Mouse (Mus musculus): ENCODE data around the gene Ddx20. TPM values are rescaled to one million over a fixed set of nuclear protein-coding genes. Genes with fewer than 3 reads are reported as not detected.

Ddx20 gene
- total and polyA plus RNA-seq, 2 experiments from 2014 or later, result 12.6 to 15.1 TPM

DNA sequence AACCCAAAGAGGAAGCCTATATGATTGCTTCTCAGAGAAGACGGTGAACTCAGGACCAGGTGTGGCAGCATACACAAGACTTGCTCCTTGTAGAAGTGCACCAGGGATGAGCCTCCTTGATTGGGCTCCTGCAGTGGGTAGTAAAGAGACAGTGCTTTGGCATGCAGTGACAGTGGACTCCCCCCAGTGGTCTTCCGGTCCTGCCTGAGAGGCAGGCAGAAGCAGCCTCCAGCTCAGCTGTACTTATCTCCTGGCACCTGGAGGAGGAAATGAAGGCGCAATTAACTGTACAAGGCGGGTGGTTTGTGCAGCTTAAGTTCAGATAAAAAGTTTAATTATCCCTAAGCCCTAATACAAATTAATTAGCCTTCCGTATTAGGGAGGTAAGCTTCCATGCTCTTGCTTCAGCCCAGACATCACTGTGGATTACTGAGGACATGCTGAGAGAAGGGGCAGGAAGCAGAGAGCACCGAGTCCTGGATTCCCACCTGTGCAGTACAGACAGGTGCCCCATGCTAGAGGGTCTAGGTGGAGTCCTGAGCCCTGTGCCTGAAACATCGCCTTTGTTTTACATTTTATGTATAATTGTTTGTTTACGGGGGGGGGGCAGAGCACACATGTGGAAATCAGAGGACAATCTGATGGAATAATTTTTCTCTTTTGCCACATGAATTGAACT, 38.3 kb downstream of the Ddx20 start:
- no peak overlapping the region for H3K27ac ChIP-seq (ENCODE audit: low read depth)
- H3K4me2 ChIP-seq (ENCODE audit: low read depth, low read length), result no peak overlapping the region

DNA sequence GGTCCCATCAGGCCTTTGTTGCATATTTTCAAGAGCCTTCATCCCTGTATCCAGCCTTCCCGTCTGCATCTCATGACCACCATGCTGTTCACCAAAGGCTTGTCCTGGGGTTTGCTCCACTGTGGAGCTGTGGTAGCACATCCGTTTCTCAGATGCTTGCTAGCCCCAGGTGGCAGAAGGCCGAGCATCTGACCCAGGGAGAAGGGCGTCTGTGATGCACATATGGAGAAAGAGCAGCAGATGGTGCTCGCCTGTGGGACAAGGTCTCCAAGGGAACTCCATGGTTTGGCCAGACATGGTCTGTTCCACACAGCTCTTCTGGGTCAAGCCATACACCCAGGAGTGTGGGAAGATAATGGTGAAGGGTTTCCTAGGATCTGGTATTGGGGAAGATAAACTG, 43.8 kb downstream of the Ddx20 start:
- H3K27ac ChIP-seq (ENCODE audit: low read depth), result no peak overlapping the region
- no peak overlapping the region for H3K4me3 ChIP-seq (ENCODE audit: low read depth, low read length)
- ATAC-seq (ENCODE audit: insufficient read depth, low read depth), result no peak
- no peak overlapping the region for H3K4me2 ChIP-seq (ENCODE audit: low read depth, low read length)
- no peaks in the 10 kb centered on the region for H3K27me3 ChIP-seq (ENCODE audit: control insufficient read depth, insufficient read depth, low read length)
- no peaks in the 10 kb centered on the region for H3K36me3 ChIP-seq (replicated peaks; ENCODE audit: control insufficient read depth, insufficient read depth, low read length)
- no peak for TF ChIP-seq CTCF (IDR thresholded peaks at IDR 0.05; ENCODE audit: low read depth)
- no peak for TF ChIP-seq EP300 (IDR thresholded peaks at IDR 0.05; ENCODE audit: low read depth)
- WGBS, result 73% methylated on average over 5 of the region's 5 CpGs
- H3K9me3 ChIP-seq (replicated peaks; ENCODE audit: control insufficient read depth, low read length), result no peaks in the 10 kb centered on the region
- DNase-seq (ENCODE audit: low spot score), result no peak
- no peak overlapping the region for H3K9ac ChIP-seq (replicated peaks; ENCODE audit: low read depth, low read length)
- no peaks in the 10 kb centered on the region for H3K4me1 ChIP-seq (ENCODE audit: control insufficient read depth, insufficient read depth)

More for the DNA sequence above, 38.3 kb downstream of the Ddx20 start:
- Histone ChIP-seq H3K9ac (replicated peaks; ENCODE audit: low read depth, low read length) (no peak overlapping the region), H3K36me3 (replicated peaks; ENCODE audit: control insufficient read depth, insufficient read depth, low read length) (no peaks in the 10 kb centered on the region), H3K4me3 (ENCODE audit: low read depth, low read length) (no peak overlapping the region), H3K9me3 (replicated peaks; ENCODE audit: control insufficient read depth, low read length) (no peaks in the 10 kb centered on the region), H3K4me1 (ENCODE audit: control insufficient read depth, insufficient read depth) (no peaks in the 10 kb centered on the region), H3K27me3 (ENCODE audit: control insufficient read depth, insufficient read depth, low read length) (no peaks in the 10 kb centered on the region)
- TF ChIP-seq CTCF (IDR thresholded peaks at IDR 0.05; ENCODE audit: low read depth) (no peak), EP300 (IDR thresholded peaks at IDR 0.05; ENCODE audit: low read depth) (no peak)
- ATAC-seq (ENCODE audit: insufficient read depth, low read depth) (no peak), DNase-seq (ENCODE audit: low spot score) (no peak)
- WGBS, result 62% methylated on average over 8 of the region's 8 CpGs

DNA sequence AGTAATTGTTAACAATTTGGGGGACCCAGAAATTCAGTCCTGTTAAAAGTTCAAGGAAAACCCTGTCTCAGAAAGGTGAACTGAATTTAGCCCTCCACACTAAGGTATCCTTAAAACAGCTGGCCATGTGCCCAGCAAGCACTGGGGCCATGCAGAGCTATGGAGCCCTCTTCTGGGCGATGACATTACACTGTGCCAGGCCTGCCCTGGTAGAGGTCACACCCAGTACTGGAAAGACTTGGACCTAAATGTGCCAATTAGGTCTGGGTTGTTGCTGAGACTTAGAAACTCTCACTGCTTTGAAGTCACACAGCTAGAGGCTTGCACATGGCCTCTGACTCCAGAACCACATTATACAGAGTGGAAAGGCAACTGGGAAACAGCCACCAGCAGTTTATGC, 45.2 kb downstream of the Ddx20 start:
- peak; percentile 70 for TF ChIP-seq CTCF (IDR thresholded peaks at IDR 0.05; ENCODE audit: low read depth)
- TF ChIP-seq EP300 (IDR thresholded peaks at IDR 0.05; ENCODE audit: low read depth), result no peak
- no peaks in the 10 kb centered on the region for H3K27me3 ChIP-seq (ENCODE audit: control insufficient read depth, insufficient read depth, low read length)
- H3K27ac ChIP-seq (ENCODE audit: low read depth), result no peak overlapping the region
- no peak overlapping the region for H3K9ac ChIP-seq (replicated peaks; ENCODE audit: low read depth, low read length)
- H3K9me3 ChIP-seq (replicated peaks; ENCODE audit: control insufficient read depth, low read length), result no peaks in the 10 kb centered on the region
- DNase-seq (ENCODE audit: low spot score), result peak; percentile 55
- no peak overlapping the region for H3K4me2 ChIP-seq (ENCODE audit: low read depth, low read length)
- ATAC-seq (ENCODE audit: insufficient read depth, low read depth), result peak; percentile 64
- 22% methylated on average over 1 of the region's 1 CpGs for WGBS
- no peaks in the 10 kb centered on the region for H3K4me1 ChIP-seq (ENCODE audit: control insufficient read depth, insufficient read depth)
- no peak overlapping the region for H3K4me3 ChIP-seq (ENCODE audit: low read depth, low read length)
- H3K36me3 ChIP-seq (replicated peaks; ENCODE audit: control insufficient read depth, insufficient read depth, low read length), result no peaks in the 10 kb centered on the region

DNA sequence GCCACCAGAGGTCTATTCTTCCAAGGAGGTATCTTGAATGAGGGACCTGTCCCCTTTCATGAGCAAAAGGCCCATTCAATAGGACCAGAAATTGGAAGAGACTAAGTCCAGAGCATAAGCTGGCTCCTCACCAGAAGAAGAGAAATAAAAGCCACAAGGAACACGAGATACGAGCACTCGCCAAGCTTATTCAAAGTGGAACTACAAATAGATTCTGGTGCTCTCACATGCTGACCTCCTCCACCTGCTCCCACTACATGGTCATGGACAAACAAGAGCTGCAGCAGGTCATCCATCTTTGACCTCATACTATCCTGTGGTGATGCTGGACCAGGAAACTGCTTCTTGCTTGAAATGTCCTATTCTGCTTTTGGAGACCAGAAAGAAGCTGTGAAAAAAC, 54.4 kb downstream of the Ddx20 start:
- Histone ChIP-seq H3K4me2 (ENCODE audit: low read depth, low read length) (no peak overlapping the region), H3K27ac (ENCODE audit: low read depth) (no peak overlapping the region), H3K4me3 (ENCODE audit: low read depth, low read length) (no peak overlapping the region), H3K9me3 (replicated peaks; ENCODE audit: control insufficient read depth, low read length) (no peaks in the 10 kb centered on the region), H3K4me1 (ENCODE audit: control insufficient read depth, insufficient read depth) (peaks cover 6% of the 10 kb centered on the region; the same call in 1 of the 2 replicates), H3K27me3 (ENCODE audit: control insufficient read depth, insufficient read depth, low read length) (no peaks in the 10 kb centered on the region), H3K36me3 (replicated peaks; ENCODE audit: control insufficient read depth, insufficient read depth, low read length) (no peaks in the 10 kb centered on the region), H3K9ac (replicated peaks; ENCODE audit: low read depth, low read length) (no peak overlapping the region)
- no peak for DNase-seq (ENCODE audit: low spot score)
- no peak for TF ChIP-seq CTCF (IDR thresholded peaks at IDR 0.05; ENCODE audit: low read depth)
- 59% methylated on average over 3 of the region's 3 CpGs for WGBS
- no peak for ATAC-seq (ENCODE audit: insufficient read depth, low read depth)

DNA sequence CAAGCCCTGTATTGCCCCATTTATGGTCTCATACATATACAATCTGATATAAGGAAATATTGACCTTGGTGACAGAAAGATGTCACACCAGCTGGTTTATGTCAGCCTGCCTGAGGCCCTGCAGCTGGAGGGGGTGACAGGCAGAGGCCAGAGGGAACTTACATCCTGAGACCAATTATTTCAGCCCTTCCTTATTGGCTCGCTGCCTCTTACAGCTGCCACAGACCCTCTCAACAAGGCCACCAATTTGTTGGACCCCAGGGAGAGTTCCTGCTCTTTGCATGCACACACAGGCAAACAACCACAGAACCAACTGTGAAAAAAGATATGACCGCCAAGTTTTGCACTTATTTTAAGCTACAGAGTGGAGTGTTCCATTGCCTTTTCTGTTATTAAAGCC, 55.1 kb downstream of the Ddx20 start:
- DNase-seq (ENCODE audit: low spot score), result no peak
- 48% methylated on average over 2 of the region's 2 CpGs for WGBS
- Histone ChIP-seq H3K9ac (replicated peaks; ENCODE audit: low read depth, low read length) (no peak overlapping the region), H3K9me3 (replicated peaks; ENCODE audit: control insufficient read depth, low read length) (no peaks in the 10 kb centered on the region), H3K4me2 (ENCODE audit: low read depth, low read length) (no peak overlapping the region), H3K4me1 (ENCODE audit: control insufficient read depth, insufficient read depth) (peaks cover 6% of the 10 kb centered on the region; the same call in 1 of the 2 replicates), H3K27ac (ENCODE audit: low read depth) (no peak overlapping the region), H3K27me3 (ENCODE audit: control insufficient read depth, insufficient read depth, low read length) (no peaks in the 10 kb centered on the region), H3K36me3 (replicated peaks; ENCODE audit: control insufficient read depth, insufficient read depth, low read length) (no peaks in the 10 kb centered on the region), H3K4me3 (ENCODE audit: low read depth, low read length) (no peak overlapping the region)
- ATAC-seq (ENCODE audit: insufficient read depth, low read depth), result no peak
- TF ChIP-seq EP300 (IDR thresholded peaks at IDR 0.05; ENCODE audit: low read depth) (no peak), CTCF (IDR thresholded peaks at IDR 0.05; ENCODE audit: low read depth) (no peak)

Other genes with a start within 250 kb of the Ddx20 start
- 2.4 and 2.9 TPM in 2 replicates for gene Kcnd3, start 235.2 kb downstream of the Ddx20 start, total RNA-seq (2014; rRNA removed; ENCODE audit: low replicate concordance)
- 0.27 and 0.29 TPM in 2 replicates for gene Kcnd3, start 235.2 kb downstream of the Ddx20 start, polyA plus RNA-seq (2015; fragmentation: Nextera tagmentation; extraction: Ambion mirVana)
- 1.6 and 4.5 TPM in 2 replicates for gene Inka2, start 17.0 kb upstream of the Ddx20 start, total RNA-seq (2014; rRNA removed; ENCODE audit: low replicate concordance)
- 4.4 and 8.9 TPM in 2 replicates for gene Inka2, start 17.0 kb upstream of the Ddx20 start, polyA plus RNA-seq (2015; fragmentation: Nextera tagmentation; extraction: Ambion mirVana)
- gene Rap1a, start 113.8 kb upstream of the Ddx20 start, total RNA-seq (2014; rRNA removed; ENCODE audit: low replicate concordance), result 17.8 and 33.3 TPM in 2 replicates
- 91.0 and 92.3 TPM in 2 replicates for gene Rap1a, start 113.8 kb upstream of the Ddx20 start, polyA plus RNA-seq (2015; fragmentation: Nextera tagmentation; extraction: Ambion mirVana)
- gene Adora3, start 183.3 kb upstream of the Ddx20 start, total RNA-seq (2014; rRNA removed; ENCODE audit: low replicate concordance), result not detected in 2 replicates
- 0.14 and 0.21 TPM in 2 replicates for gene Adora3, start 183.3 kb upstream of the Ddx20 start, polyA plus RNA-seq (2015; fragmentation: Nextera tagmentation; extraction: Ambion mirVana)
- not detected in 2 replicates for gene Tmigd3, start 183.3 kb upstream of the Ddx20 start, total RNA-seq (2014; rRNA removed; ENCODE audit: low replicate concordance)
- gene Tmigd3, start 183.3 kb upstream of the Ddx20 start, polyA plus RNA-seq (2015; fragmentation: Nextera tagmentation; extraction: Ambion mirVana), result 0.33 and 0.44 TPM in 2 replicates
- gene I830077J02Rik, start 245.1 kb upstream of the Ddx20 start, total RNA-seq (2014; rRNA removed; ENCODE audit: low replicate concordance), result 0.04 TPM in 1 of 2 replicates, not detected in the other
- gene I830077J02Rik, start 245.1 kb upstream of the Ddx20 start, polyA plus RNA-seq (2015; fragmentation: Nextera tagmentation; extraction: Ambion mirVana), result 0.82 and 0.88 TPM in 2 replicates